Mouse (Mus musculus) megakaryocyte, embryonic 14.5 days (primary cell): ENCODE data around the gene Egfr.

Experiments
- FLI1 ChIP-seq: IDR thresholded peaks from 2 replicates; pipeline ENCODE4 v1.6.1; 2012; ENCODE audit warnings: low read length, inconsistent platforms, mixed read lengths
- GATA1 ChIP-seq: IDR thresholded peaks from 3 replicates; pipeline ENCODE4 v1.6.1; 2012; ENCODE audit warnings: mixed read lengths, low read length, inconsistent platforms, borderline replicate concordance

DNA sequence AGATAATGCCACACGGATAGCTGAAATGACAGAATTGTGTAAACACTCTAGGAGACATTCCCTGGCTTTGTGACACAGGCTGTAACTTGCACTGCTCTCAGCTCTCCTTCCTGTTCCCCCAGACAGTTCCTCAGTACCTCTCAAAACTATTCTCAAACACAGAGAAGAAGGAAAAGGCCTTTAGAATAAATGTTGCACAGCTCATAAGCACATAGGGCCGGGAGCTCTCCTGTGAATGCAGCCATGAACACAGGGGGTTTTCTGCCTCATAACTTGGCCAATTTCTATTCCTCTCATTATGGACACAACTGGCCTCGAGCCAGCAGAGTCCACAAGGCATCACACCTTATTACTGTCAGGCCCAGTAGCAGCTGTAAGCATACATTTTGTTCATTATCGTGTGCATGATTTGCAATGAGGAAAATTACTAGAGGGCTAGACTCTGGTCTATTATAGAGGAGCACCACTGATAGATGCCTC lies 190.0 kb downstream of the Egfr start:
- TF ChIP-seq GATA1 (no peak), FLI1 (no peak)
